Mouse (Mus musculus): ENCODE results near the gene H6pd. TPM values are rescaled to one million over a fixed set of nuclear protein-coding genes. Genes with fewer than 3 reads are reported as not detected.

Gene H6pd
- polyA plus RNA-seq, 1 experiment from 2014 or later: 2.0 TPM

DNA sequence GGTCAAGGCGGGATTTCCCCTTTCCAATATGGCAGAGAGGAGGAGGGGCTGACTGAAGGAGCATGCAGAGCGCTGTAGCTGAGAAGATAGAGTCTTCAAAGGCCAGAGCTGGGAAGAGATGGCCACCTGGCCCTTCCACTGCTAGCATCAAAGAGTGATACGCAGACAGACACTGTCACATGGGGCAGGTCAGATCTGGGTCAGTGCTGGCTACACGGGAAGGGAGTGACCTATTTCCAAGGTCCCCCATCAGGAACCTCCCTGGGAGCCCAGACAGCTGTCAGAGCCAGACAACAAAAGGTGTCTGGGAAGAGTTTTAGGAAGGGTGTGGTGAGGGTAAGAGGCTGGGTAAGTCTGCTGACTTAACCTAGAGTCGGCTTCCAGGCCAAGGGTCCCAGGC, 71.9 kb downstream of the H6pd start:
- ATAC-seq (ENCODE audit: low read depth): no peak
- Histone ChIP-seq H3K36me3 (ENCODE audit: control insufficient read depth, insufficient read depth, low read length) (no peaks in the 10 kb centered on the region), H3K4me3 (ENCODE audit: low read depth, low read length) (no peak overlapping the region), H3K9me3 (ENCODE audit: control insufficient read depth, low read length) (no peaks in the 10 kb centered on the region), H3K27me3 (ENCODE audit: control insufficient read depth, insufficient read depth, low read length) (no peaks in the 10 kb centered on the region), H3K27ac (ENCODE audit: low read depth, low read length) (no peak overlapping the region), H3K4me1 (ENCODE audit: control insufficient read depth, insufficient read depth, low read length) (no peaks in the 10 kb centered on the region), H3K9ac (replicated peaks; ENCODE audit: low read depth, low read length) (no peak overlapping the region), H3K4me2 (ENCODE audit: low read depth, low read length) (no peak overlapping the region)
- 44% methylated on average over 5 of the region's 5 CpGs for WGBS

DNA sequence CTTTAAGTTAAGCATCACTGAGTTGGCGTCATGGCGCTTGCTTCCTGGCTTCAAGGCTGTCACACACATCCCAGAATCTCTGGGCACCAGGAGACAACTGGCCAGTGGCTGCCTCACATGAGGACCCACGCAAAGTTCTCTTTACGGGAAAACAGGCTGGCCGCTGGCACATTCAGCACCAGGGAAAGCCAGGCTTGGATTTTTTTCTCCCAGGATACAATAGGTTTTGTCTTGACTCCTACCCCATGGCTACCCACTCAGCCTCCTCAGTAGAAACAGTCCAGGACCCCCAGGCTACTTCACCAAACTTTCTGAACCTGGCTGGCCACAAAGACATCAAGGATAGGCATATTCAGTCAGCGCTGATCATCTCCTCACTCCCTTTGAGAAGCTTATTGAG, 73.4 kb downstream of the H6pd start:
- H3K4me1 ChIP-seq (ENCODE audit: control insufficient read depth, insufficient read depth, low read length): no peaks in the 10 kb centered on the region
- ATAC-seq (ENCODE audit: low read depth): no peak
- H3K27me3 ChIP-seq (ENCODE audit: control insufficient read depth, insufficient read depth, low read length): no peaks in the 10 kb centered on the region
- no peak overlapping the region for H3K9ac ChIP-seq (replicated peaks; ENCODE audit: low read depth, low read length)
- WGBS: 86% methylated on average over 6 of the region's 6 CpGs
- no peaks in the 10 kb centered on the region for H3K36me3 ChIP-seq (ENCODE audit: control insufficient read depth, insufficient read depth, low read length)
- no peaks in the 10 kb centered on the region for H3K9me3 ChIP-seq (ENCODE audit: control insufficient read depth, low read length)
- H3K4me3 ChIP-seq (ENCODE audit: low read depth, low read length): no peak overlapping the region
- H3K4me2 ChIP-seq (ENCODE audit: low read depth, low read length): no peak overlapping the region
- no peak overlapping the region for H3K27ac ChIP-seq (ENCODE audit: low read depth, low read length)

DNA sequence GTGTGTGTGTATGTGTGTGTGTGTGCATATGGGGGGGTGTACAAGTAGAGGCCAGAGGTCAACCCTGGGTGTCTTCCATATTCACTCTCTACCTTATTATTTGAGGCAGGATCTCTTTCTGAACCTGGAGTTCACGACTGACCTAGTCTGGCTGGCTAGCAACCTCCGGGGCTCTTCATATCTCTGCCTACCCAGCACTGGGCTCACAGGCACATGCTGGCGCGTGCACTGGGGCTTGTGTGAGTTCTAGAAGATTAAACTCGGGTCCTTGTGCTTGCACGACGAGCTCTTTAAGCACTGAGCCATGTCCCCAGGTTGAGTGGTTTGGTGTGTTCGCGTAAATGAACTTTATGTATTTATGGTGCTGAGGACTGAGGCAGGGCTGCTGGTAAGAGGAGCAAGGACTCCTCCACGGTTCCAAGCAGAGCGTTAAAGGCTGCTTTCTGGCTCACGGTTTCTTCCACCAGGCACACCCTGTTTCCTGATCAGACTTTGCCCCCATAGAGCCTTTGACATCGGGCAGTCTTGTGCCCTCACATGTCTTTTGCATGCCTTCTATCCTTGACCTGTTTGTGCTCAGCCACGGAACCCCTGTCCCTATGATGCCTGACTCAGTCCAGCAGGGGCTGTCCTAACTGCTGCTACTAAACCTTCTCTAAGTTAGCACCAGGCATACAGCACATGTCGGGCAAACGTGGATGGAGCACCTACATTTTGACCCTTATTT, 75.1 kb downstream of the H6pd start:
- Histone ChIP-seq H3K9ac (replicated peaks; ENCODE audit: low read depth, low read length) (no peak overlapping the region), H3K27me3 (ENCODE audit: control insufficient read depth, insufficient read depth, low read length) (no peaks in the 10 kb centered on the region), H3K4me2 (ENCODE audit: low read depth, low read length) (no peak overlapping the region), H3K27ac (ENCODE audit: low read depth, low read length) (no peak overlapping the region), H3K9me3 (ENCODE audit: control insufficient read depth, low read length) (no peaks in the 10 kb centered on the region), H3K4me1 (ENCODE audit: control insufficient read depth, insufficient read depth, low read length) (no peaks in the 10 kb centered on the region), H3K4me3 (ENCODE audit: low read depth, low read length) (no peak overlapping the region), H3K36me3 (ENCODE audit: control insufficient read depth, insufficient read depth, low read length) (no peaks in the 10 kb centered on the region)
- WGBS: 86% methylated on average over 16 of the region's 16 CpGs
- ATAC-seq (ENCODE audit: low read depth): no peak

DNA sequence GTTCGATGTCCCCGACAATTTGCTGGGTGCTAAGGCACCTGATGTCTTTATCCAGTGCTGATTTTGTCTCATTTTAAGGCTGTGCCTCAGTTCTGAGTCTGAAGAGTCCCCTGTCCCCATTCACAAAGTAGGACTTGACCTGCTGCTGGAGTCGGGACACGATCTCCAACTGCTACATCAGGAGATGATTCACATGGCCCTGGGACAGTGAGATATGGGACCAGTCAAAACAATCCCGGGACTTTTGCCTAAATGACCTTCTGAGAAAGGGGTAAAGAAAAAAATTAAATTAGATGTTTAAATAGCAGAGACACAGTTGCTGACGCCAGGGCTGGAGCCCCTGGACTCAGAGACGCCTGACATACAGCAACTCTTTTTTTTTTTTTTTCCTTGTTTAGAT, 75.8 kb downstream of the H6pd start:
- no peak for ATAC-seq (ENCODE audit: low read depth)

DNA sequence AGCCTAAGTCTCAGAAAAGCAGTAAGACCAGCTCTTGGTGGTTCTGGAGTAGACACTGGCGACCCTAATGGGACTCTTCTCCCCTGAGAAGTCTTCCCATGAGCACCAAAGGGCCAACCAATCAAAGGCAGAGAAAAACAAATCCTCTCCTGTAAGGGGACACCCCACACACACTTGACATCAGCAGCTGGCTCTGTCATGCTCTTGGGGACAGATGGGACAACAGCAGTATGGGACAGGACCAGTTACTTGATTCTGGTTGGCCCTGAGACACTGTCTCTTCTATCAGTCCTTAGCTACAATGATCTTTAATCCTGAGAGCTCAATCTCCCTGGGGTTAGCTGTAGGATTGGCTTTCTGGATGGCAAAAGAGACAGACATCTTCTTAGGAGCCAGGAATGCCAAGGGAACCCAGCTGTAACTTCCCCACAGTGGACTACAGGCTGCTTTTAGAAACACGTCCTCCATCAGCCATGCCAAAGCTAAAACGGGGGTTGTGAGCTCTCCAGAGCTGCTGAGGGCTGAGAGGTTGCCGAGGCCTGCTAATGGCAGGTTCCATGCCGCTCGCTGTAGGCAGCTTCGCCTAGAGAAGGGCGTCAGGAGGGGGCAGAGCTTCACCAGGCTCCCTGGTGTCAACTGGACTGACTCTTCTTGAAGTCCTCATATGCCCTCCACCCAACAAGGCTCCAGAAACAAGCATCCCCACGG, 76.6 kb downstream of the H6pd start:
- Histone ChIP-seq H3K4me2 (ENCODE audit: low read depth, low read length) (no peak overlapping the region), H3K27me3 (ENCODE audit: control insufficient read depth, insufficient read depth, low read length) (no peaks in the 10 kb centered on the region), H3K27ac (ENCODE audit: low read depth, low read length) (no peak overlapping the region), H3K9ac (replicated peaks; ENCODE audit: low read depth, low read length) (no peak overlapping the region), H3K4me1 (ENCODE audit: control insufficient read depth, insufficient read depth, low read length) (no peaks in the 10 kb centered on the region), H3K4me3 (ENCODE audit: low read depth, low read length) (no peak overlapping the region), H3K36me3 (ENCODE audit: control insufficient read depth, insufficient read depth, low read length) (no peaks in the 10 kb centered on the region), H3K9me3 (ENCODE audit: control insufficient read depth, low read length) (no peaks in the 10 kb centered on the region)
- no peak for ATAC-seq (ENCODE audit: low read depth)
- WGBS: 87% methylated on average over 9 of the region's 9 CpGs

More for the DNA sequence above, 75.8 kb downstream of the H6pd start:
- H3K9ac ChIP-seq (replicated peaks; ENCODE audit: low read depth, low read length): no peak overlapping the region
- no peak overlapping the region for H3K4me3 ChIP-seq (ENCODE audit: low read depth, low read length)
- no peaks in the 10 kb centered on the region for H3K9me3 ChIP-seq (ENCODE audit: control insufficient read depth, low read length)
- WGBS: 91% methylated on average over 7 of the region's 7 CpGs
- no peak overlapping the region for H3K4me2 ChIP-seq (ENCODE audit: low read depth, low read length)
- no peak overlapping the region for H3K27ac ChIP-seq (ENCODE audit: low read depth, low read length)
- no peaks in the 10 kb centered on the region for H3K36me3 ChIP-seq (ENCODE audit: control insufficient read depth, insufficient read depth, low read length)
- no peaks in the 10 kb centered on the region for H3K4me1 ChIP-seq (ENCODE audit: control insufficient read depth, insufficient read depth, low read length)
- H3K27me3 ChIP-seq (ENCODE audit: control insufficient read depth, insufficient read depth, low read length): no peaks in the 10 kb centered on the region

DNA sequence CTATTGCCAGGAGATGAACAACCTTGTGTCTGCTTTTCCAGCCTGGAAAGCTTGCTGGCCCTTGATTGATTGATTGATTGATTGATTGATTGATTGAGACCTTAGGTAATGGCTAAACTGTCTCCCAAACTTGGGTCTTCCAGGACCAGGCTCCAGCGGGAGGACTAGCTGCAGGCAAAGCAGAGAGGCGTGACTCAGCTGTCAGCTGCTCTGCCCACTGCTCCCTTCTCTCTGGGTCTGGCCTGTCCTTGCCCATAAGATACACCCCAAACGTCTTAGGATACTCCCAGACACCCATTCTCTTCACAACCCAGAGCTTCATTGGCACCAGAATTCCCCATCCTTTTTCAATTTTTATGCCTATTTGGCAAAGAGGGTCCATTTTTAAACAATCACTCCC, 78.1 kb downstream of the H6pd start:
- Histone ChIP-seq H3K9me3 (ENCODE audit: control insufficient read depth, low read length) (no peaks in the 10 kb centered on the region), H3K9ac (replicated peaks; ENCODE audit: low read depth, low read length) (no peak overlapping the region), H3K27ac (ENCODE audit: low read depth, low read length) (no peak overlapping the region), H3K4me1 (ENCODE audit: control insufficient read depth, insufficient read depth, low read length) (no peaks in the 10 kb centered on the region), H3K27me3 (ENCODE audit: control insufficient read depth, insufficient read depth, low read length) (no peaks in the 10 kb centered on the region), H3K4me3 (ENCODE audit: low read depth, low read length) (no peak overlapping the region), H3K4me2 (ENCODE audit: low read depth, low read length) (no peak overlapping the region), H3K36me3 (ENCODE audit: control insufficient read depth, insufficient read depth, low read length) (no peaks in the 10 kb centered on the region)
- no peak for ATAC-seq (ENCODE audit: low read depth)
- 57% methylated on average over 3 of the region's 3 CpGs for WGBS

Other genes starting within 250 kb of the H6pd start
- gene Slc25a33, start 234.7 kb downstream of the H6pd start, polyA plus RNA-seq (2014; fragmentation: Nextera tagmentation; extraction: Ambion mirVana): 40.3 and 48.4 TPM in 2 replicates
- gene Spsb1, start 54.0 kb downstream of the H6pd start, polyA plus RNA-seq (2014; fragmentation: Nextera tagmentation; extraction: Ambion mirVana): 5.9 and 9.4 TPM in 2 replicates
- gene Gpr157, start 78.3 kb upstream of the H6pd start, polyA plus RNA-seq (2014; fragmentation: Nextera tagmentation; extraction: Ambion mirVana): 0.16 and 0.33 TPM in 2 replicates
- gene Slc2a5, start 110.3 kb upstream of the H6pd start, polyA plus RNA-seq (2014; fragmentation: Nextera tagmentation; extraction: Ambion mirVana): 3.0 and 3.4 TPM in 2 replicates
- gene Slc2a7, start 139.9 kb upstream of the H6pd start, polyA plus RNA-seq (2014; fragmentation: Nextera tagmentation; extraction: Ambion mirVana): not detected in 2 replicates
- not detected in 2 replicates for gene Car6, start 192.3 kb upstream of the H6pd start, polyA plus RNA-seq (2014; fragmentation: Nextera tagmentation; extraction: Ambion mirVana)
- gene Eno1, start 227.7 kb upstream of the H6pd start, polyA plus RNA-seq (2014; fragmentation: Nextera tagmentation; extraction: Ambion mirVana): 974 and 1,050 TPM in 2 replicates

Data from neural tube, embryonic 14.5 days (tissue).